Mouse (Mus musculus): ENCODE measurements at regions not wholly inside any gene's neighbourhood (a gene's known extent, or its start where the extent isn't known, plus 50 kb on each side); places are given as distances from the start of the nearest gene placed in this dataset.

- H3K36me3 ChIP-seq, result no peaks in the 10 kb centered on the region
These were observed 268.5 kb downstream of the Dio2 start for GRCm38 (mm10) chr12:90469754-90470153.

GRCm38 (mm10) chr12:90460121-90460520, 278.1 kb downstream of the Dio2 start:
- Histone ChIP-seq H3K27me3 (no peaks in the 10 kb centered on the region), H3K9ac (replicated peaks) (no peak overlapping the region), H3K4me2 (no peak overlapping the region), H3K27ac (no peak overlapping the region), H3K9me3 (no peaks in the 10 kb centered on the region), H3K4me1 (replicated peaks) (no peaks in the 10 kb centered on the region), H3K4me3 (replicated peaks) (no peak overlapping the region), H3K36me3 (no peaks in the 10 kb centered on the region)
- ATAC-seq (ENCODE audit: insufficient number of reproducible peaks, insufficient read depth, low FRiP score, low TSS enrichment, low read depth), result no peak
- WGBS, result 71% methylated on average over 2 of the region's 2 CpGs

More at GRCm38 (mm10) chr12:90469754-90470153, 268.5 kb downstream of the Dio2 start:
- Histone ChIP-seq H3K4me1 (replicated peaks) (no peaks in the 10 kb centered on the region), H3K27me3 (no peaks in the 10 kb centered on the region), H3K9ac (replicated peaks) (no peak overlapping the region), H3K4me2 (no peak overlapping the region), H3K27ac (no peak overlapping the region), H3K9me3 (no peaks in the 10 kb centered on the region), H3K4me3 (replicated peaks) (no peak overlapping the region)
- ATAC-seq (ENCODE audit: insufficient number of reproducible peaks, insufficient read depth, low FRiP score, low TSS enrichment, low read depth), result no peak
- WGBS, result 54% methylated on average over 1 of the region's 1 CpGs

- no peak overlapping the region for H3K4me2 ChIP-seq
- H3K9ac ChIP-seq (replicated peaks), result no peak overlapping the region
- no peaks in the 10 kb centered on the region for H3K27me3 ChIP-seq
- no peak for ATAC-seq (ENCODE audit: insufficient number of reproducible peaks, insufficient read depth, low FRiP score, low TSS enrichment, low read depth)
- no peaks in the 10 kb centered on the region for H3K36me3 ChIP-seq
- 89% methylated on average over 1 of the region's 1 CpGs for WGBS
- H3K9me3 ChIP-seq, result no peaks in the 10 kb centered on the region
- no peak overlapping the region for H3K27ac ChIP-seq
- H3K4me1 ChIP-seq (replicated peaks), result no peaks in the 10 kb centered on the region
- no peak overlapping the region for H3K4me3 ChIP-seq (replicated peaks)
These were observed 297.6 kb downstream of the Dio2 start for GRCm38 (mm10) chr12:90440672-90441071.

GRCm38 (mm10) chr12:90425276-90426063, 312.8 kb downstream of the Dio2 start:
- H3K9me3 ChIP-seq, result no peaks in the 10 kb centered on the region
- ATAC-seq (ENCODE audit: insufficient number of reproducible peaks, insufficient read depth, low FRiP score, low TSS enrichment, low read depth), result no peak
- H3K27ac ChIP-seq, result no peak overlapping the region
- H3K4me3 ChIP-seq (replicated peaks), result no peak overlapping the region
- 77% methylated on average over 8 of the region's 8 CpGs for WGBS
- H3K9ac ChIP-seq (replicated peaks), result no peak overlapping the region
- H3K27me3 ChIP-seq, result no peaks in the 10 kb centered on the region
- H3K4me1 ChIP-seq (replicated peaks), result no peaks in the 10 kb centered on the region
- no peaks in the 10 kb centered on the region for H3K36me3 ChIP-seq
- no peak overlapping the region for H3K4me2 ChIP-seq

GRCm38 (mm10) chr12:90417590-90418221, 320.5 kb downstream of the Dio2 start:
- H3K27me3 ChIP-seq, result 0 out of 2 replicates have a peak, but pooled peaks cover 3% of the 10 kb centered on the region
- ATAC-seq (ENCODE audit: insufficient number of reproducible peaks, insufficient read depth, low FRiP score, low TSS enrichment, low read depth), result no peak
- 83% methylated on average over 2 of the region's 2 CpGs for WGBS
- no peaks in the 10 kb centered on the region for H3K4me1 ChIP-seq (replicated peaks)
- no peak overlapping the region for H3K27ac ChIP-seq
- H3K9ac ChIP-seq (replicated peaks), result no peak overlapping the region
- no peaks in the 10 kb centered on the region for H3K9me3 ChIP-seq
- H3K36me3 ChIP-seq, result no peaks in the 10 kb centered on the region
- H3K4me3 ChIP-seq (replicated peaks), result no peak overlapping the region
- H3K4me2 ChIP-seq, result no peak overlapping the region

GRCm38 (mm10) chr12:90408716-90409115, 329.5 kb downstream of the Dio2 start:
- WGBS, result 54% methylated on average over 3 of the region's 3 CpGs

GRCm38 (mm10) chr12:90398564-90398963, 339.7 kb downstream of the Dio2 start:
- Histone ChIP-seq H3K4me2 (no peak overlapping the region), H3K27me3 (no peaks in the 10 kb centered on the region), H3K36me3 (no peaks in the 10 kb centered on the region), H3K9me3 (no peaks in the 10 kb centered on the region), H3K27ac (no peak overlapping the region), H3K4me3 (replicated peaks) (no peak overlapping the region), H3K4me1 (replicated peaks) (no peaks in the 10 kb centered on the region), H3K9ac (replicated peaks) (no peak overlapping the region)
- ATAC-seq (ENCODE audit: insufficient number of reproducible peaks, insufficient read depth, low FRiP score, low TSS enrichment, low read depth), result no peak
- WGBS, result 78% methylated on average over 5 of the region's 5 CpGs

More at GRCm38 (mm10) chr12:90408716-90409115, 329.5 kb downstream of the Dio2 start:
- Histone ChIP-seq H3K4me2 (no peak overlapping the region), H3K9ac (replicated peaks) (no peak overlapping the region), H3K9me3 (no peaks in the 10 kb centered on the region), H3K27ac (no peak overlapping the region), H3K27me3 (no peaks in the 10 kb centered on the region), H3K4me1 (replicated peaks) (no peaks in the 10 kb centered on the region; the same call in 1 of the 2 replicates), H3K4me3 (replicated peaks) (no peak overlapping the region), H3K36me3 (no peaks in the 10 kb centered on the region)
- ATAC-seq (ENCODE audit: insufficient number of reproducible peaks, insufficient read depth, low FRiP score, low TSS enrichment, low read depth), result peak; percentile 71; the same call in 1 of the 2 replicates
